Mouse (Mus musculus) cortical plate, adult 2 months (tissue): ENCODE data around the gene Ushbp1. TPM values are rescaled to one million over a fixed set of nuclear protein-coding genes. Genes with fewer than 3 reads are reported as not detected.
A peak's percentile ranks its signal among the peaks of the same experiment; 100 is the strongest.
"Not testable (repeated sequence)": the region's sequence is repeated elsewhere in the genome, so short reads cannot be mapped to it uniquely, and the experiment has no call there.

Experiments
- H3K27ac ChIP-seq: fragments of 200-500 bp; 2 replicates; pipeline ENCODE4 v1.5.1; 2012; ENCODE audit warnings: low read length, control low read depth, inconsistent platforms; ENCODE audit not compliant: insufficient read depth
- H3K4me1 ChIP-seq: fragments of 200-500 bp; 2 replicates; pipeline ENCODE4 v1.6.1; 2011; ENCODE audit warnings: low read length; ENCODE audit not compliant: control insufficient read depth, insufficient read depth
- H3K4me3 ChIP-seq: fragments of 200-500 bp; 2 replicates; pipeline ENCODE4 v1.5.1; 2011; ENCODE audit warnings: mild to moderate bottlenecking, low read length, control low read depth; ENCODE audit not compliant: insufficient read depth
- CTCF ChIP-seq: fragments of 200-500 bp; IDR thresholded peaks from 2 replicates; pipeline ENCODE4 v1.5.1; 2011; ENCODE audit warnings: mild to moderate bottlenecking, control low read depth, low read length; ENCODE audit not compliant: insufficient read depth; ENCODE audit errors: extremely low read depth
- POLR2A ChIP-seq: fragments of 200-500 bp; IDR thresholded peaks from 2 replicates; pipeline ENCODE4 v1.6.1; 2011; ENCODE audit warnings: mild to moderate bottlenecking, low read length, control low read depth; ENCODE audit not compliant: insufficient read depth; ENCODE audit errors: extremely low read depth
- polyA plus RNA-seq: library from polyadenylated mRNA; depleted of rRNA; stranded (reverse); fragments of >200 nt; gene quantifications from 2 replicates; pipeline ENCODE4 v1.2.3, GENCODE M21; 2012; rRNA removed

Ushbp1 gene
- polyA plus RNA-seq: 9.0 and 10.9 TPM in 2 replicates

GRCm38 (mm10) chr8:71395629-71396028, at the start of gene Ushbp1:
TSS of gene Ushbp1 (minus strand) at chr8:71395802.
- Histone ChIP-seq H3K4me3 (peak within 1 kb of the TSS; percentile 64), H3K27ac (peak within 1 kb of the TSS; percentile 79), H3K4me1 (no peaks in the 10 kb centered on the region)
- no peak for TF ChIP-seq POLR2A
- no peak for TF ChIP-seq CTCF

DNA sequence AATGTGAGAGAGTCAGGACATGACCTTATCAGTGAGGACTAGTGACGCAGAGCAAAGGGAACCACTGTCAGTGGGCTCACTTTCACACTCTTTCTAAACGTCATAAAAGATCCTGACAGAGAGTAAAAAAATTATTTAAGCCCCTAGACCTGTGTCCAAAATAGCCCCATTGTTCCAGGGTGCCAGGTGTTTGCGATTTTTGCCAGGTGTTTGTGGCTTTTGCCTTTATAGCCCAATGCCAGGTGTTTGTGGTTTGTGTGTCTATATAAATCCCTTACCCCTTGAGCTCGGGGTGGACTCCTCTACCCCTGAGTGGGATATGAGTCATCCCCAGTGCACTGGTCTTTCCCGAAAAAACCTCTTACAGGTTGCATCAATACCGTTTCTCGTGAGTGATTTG, 49.5 kb upstream of the Ushbp1 start:
- Histone ChIP-seq H3K4me3 (no peak overlapping the region), H3K4me1 (no peaks in the 10 kb centered on the region), H3K27ac (no peak overlapping the region)
- TF ChIP-seq CTCF: no peak
- no peak for TF ChIP-seq POLR2A

- no peak overlapping the region for H3K27ac ChIP-seq
- H3K4me1 ChIP-seq: no peaks in the 10 kb centered on the region
- H3K4me3 ChIP-seq: no peak overlapping the region
- TF ChIP-seq POLR2A (no peak), CTCF (peak; percentile 69)
Observed at GRCm38 (mm10) chr8:71441404-71441803, 45.8 kb upstream of the Ushbp1 start.

GRCm38 (mm10) chr8:71437041-71437440, 41.4 kb upstream of the Ushbp1 start:
- H3K4me1 ChIP-seq: no peaks in the 10 kb centered on the region
- H3K27ac ChIP-seq: no peak overlapping the region
- H3K4me3 ChIP-seq: no peak overlapping the region
- TF ChIP-seq CTCF (no peak), POLR2A (no peak)

DNA sequence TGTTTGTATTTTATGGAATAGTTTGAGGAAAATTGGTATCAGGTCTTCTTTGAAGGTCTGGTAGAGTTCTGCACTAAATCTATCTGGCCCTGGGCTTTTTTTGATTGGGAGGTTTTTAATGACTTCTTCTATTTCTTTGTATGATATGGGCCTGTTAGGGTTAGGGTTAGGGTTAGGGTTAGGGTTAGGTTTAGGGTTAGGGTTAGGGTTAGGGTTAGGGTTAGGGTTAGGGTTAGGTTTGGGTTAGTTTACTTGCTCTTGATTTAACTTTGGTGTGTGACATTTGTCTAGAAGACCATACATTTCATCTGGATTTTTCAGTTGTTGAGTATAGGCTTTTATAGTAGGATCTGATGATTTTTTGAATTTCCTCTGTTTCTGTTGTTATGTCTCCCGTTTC, 37.3 kb upstream of the Ushbp1 start:
- H3K4me3 ChIP-seq, H3K27ac ChIP-seq, H3K4me1 ChIP-seq: not testable (repeated sequence)

GRCm38 (mm10) chr8:71422121-71422520, 26.5 kb upstream of the Ushbp1 start:
- H3K4me1 ChIP-seq: no peaks in the 10 kb centered on the region
- H3K4me3 ChIP-seq: no peak overlapping the region
- no peak overlapping the region for H3K27ac ChIP-seq
- TF ChIP-seq CTCF (no peak), POLR2A (no peak)

GRCm38 (mm10) chr8:71411535-71412273, 16.1 kb upstream of the Ushbp1 start:
- TF ChIP-seq CTCF: no peak
- TF ChIP-seq POLR2A: no peak
- no peaks in the 10 kb centered on the region for H3K4me1 ChIP-seq
- H3K4me3 ChIP-seq: no peak overlapping the region
- no peak overlapping the region for H3K27ac ChIP-seq

- Histone ChIP-seq H3K4me1 (0 out of 2 replicates have a peak, but pooled peaks cover 1% of the 10 kb centered on the region), H3K4me3 (no peak overlapping the region), H3K27ac (no peak overlapping the region)
- no peak for TF ChIP-seq CTCF
- TF ChIP-seq POLR2A: no peak
Observed at GRCm38 (mm10) chr8:71408231-71408630, 12.6 kb upstream of the Ushbp1 start.

GRCm38 (mm10) chr8:71407441-71407840, 11.8 kb upstream of the Ushbp1 start:
- Histone ChIP-seq H3K4me1 (0 out of 2 replicates have a peak, but pooled peaks cover 1% of the 10 kb centered on the region), H3K27ac (no peak overlapping the region), H3K4me3 (no peak overlapping the region)
- no peak for TF ChIP-seq POLR2A
- no peak for TF ChIP-seq CTCF

DNA sequence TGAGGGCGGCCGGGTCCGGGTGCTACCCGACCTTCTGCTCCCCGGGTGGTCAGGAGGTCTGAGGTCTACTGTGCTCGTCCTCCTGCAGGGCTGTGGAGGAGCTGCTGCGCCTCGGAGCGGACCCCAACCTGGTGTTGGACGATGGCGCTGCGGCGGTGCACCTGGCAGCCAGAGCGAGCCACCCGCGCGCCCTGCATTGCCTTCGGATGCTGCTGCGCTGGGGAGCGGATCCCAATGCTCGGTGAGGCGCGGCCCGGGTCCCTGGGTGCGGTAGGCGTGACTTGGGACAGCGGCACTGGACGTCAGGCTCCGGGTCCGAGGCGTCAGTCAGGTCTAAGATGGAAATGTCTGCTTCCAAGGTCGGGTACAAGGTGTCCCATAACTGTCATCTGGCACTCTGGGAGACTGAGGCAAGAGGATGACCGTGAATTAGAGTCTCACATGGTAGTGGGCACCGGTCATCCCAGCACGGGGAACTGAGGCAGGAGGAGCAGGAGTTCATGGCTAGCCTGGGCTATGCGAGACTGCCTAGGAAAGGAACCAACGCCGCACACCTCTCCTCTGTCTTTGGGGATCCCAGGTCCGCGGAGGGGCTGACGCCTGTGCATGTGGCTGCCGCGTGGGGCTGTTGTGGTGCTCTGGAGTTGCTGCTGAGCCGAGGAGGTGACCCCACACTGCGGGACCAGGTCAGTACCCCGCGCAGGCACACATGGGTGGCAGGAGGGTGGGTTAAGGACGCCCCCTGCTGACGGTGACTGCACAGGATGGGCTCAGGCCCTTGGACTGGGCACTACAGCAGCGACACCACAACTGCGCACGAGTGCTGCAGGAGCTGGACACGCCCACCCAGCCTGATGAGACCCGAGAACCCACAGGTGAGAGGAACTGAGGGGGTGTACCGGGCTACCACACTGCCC, 10.8 kb upstream of the Ushbp1 start:
- TF ChIP-seq POLR2A (no peak), CTCF (peak; percentile 30; the same call in 1 of the 2 replicates)
- H3K4me1 ChIP-seq: 0 out of 2 replicates have a peak, but pooled peaks cover 1% of the 10 kb centered on the region
- H3K4me3 ChIP-seq: peak overlapping the region; percentile 37; the same call in 1 of the 2 replicates
- no peak overlapping the region for H3K27ac ChIP-seq
